Mouse (Mus musculus): ENCODE data around the gene Usp2.

- TF ChIP-seq POLR2A (IDR thresholded peaks at IDR 0.05; ENCODE audit: low read depth, low read length), result no peak
- TF ChIP-seq CTCF (IDR thresholded peaks at IDR 0.05; ENCODE audit: borderline replicate concordance, insufficient read depth, low read length), result no peak
Measured at GRCm38 (mm10) chr9:44115599-44115998, 48.8 kb downstream of the Usp2 start.
